In the genomic region with DNA sequence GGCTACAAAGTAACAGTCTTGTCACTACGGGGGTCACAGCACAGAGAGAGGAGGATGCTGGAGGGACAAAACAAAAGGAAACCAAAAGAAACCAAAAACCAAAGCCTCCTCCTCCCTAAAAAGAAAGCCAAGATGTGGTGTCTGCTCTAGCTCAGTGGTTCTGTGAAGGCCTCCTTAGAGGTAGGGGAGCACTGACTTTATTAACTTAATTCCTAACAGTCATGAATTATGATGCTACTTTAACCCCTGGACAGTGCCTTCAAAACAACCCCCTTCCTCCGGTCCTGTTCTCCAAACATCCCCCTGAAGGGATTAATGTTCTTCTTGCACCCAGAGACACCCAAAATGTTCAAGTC, we compare ENCODE assay signal across 6 mouse cellular contexts.
"Had no signal": no experiment of that assay in that cellular context is flagged by ENCODE, and none has a peak within 500 bp of the region (broad histone marks: within the 10 kb centered on the region; RNA-seq: fewer than 3 reads in every experiment).

No protein-coding gene starts in this region.

- H3K9ac ChIP-seq: liver, embryonic 15.5 days had no signal

- H3K9me3 ChIP-seq: limb, embryonic 10.5 days; liver, embryonic 15.5 days; midbrain, embryonic 10.5 days had no signal

- H3K4me2 ChIP-seq: liver, embryonic 11.5 days; liver, embryonic 15.5 days had no signal

- H3K27ac ChIP-seq: layer of hippocampus, adult 2 months; limb, embryonic 10.5 days; liver, embryonic 15.5 days; midbrain, embryonic 10.5 days had no signal

- H3K36me3 ChIP-seq: limb, embryonic 10.5 days; liver, embryonic 15.5 days; midbrain, embryonic 10.5 days had no signal

- ATAC-seq: inflammation-experienced regulatory T-cells, adult 6 months had no signal

- H3K4me3 ChIP-seq: layer of hippocampus, adult 2 months; limb, embryonic 10.5 days; liver, embryonic 15.5 days; midbrain, embryonic 10.5 days had no signal
